Mouse (Mus musculus) forebrain, embryonic 14.5 days (tissue): ENCODE measurements around the gene Mgat3. TPM values are rescaled to one million over a fixed set of nuclear protein-coding genes. Genes with fewer than 3 reads are reported as not detected.

Experiments used
- ATAC-seq: fragments of 200-750 bp; cut with Nextera tagmentation; 2 replicates; pipeline ENCODE4 v1.8.0; 2017; ENCODE audit warnings: mild to moderate bottlenecking, moderate library complexity
- DNase-seq: peaks from one replicate; pipeline ENCODE4 v3.0.0-alpha.2; 2015; ENCODE audit warnings: low spot score
- H3K27ac ChIP-seq: fragments of 300-500 bp; sonication (generic); 2 replicates; pipeline ENCODE4 v1.5.1; 2014; ENCODE audit warnings: low read depth, mild to moderate bottlenecking, control low read depth, low read length, moderate library complexity
- H3K27me3 ChIP-seq: fragments of 300-500 bp; sonication (generic); replicated peaks from 2 replicates; pipeline ENCODE4 v1.6.1; 2014; ENCODE audit warnings: low read length, control low read depth, mixed read lengths; ENCODE audit not compliant: control insufficient read depth, insufficient read depth
- H3K36me3 ChIP-seq: fragments of 300-500 bp; sonication (generic); 2 replicates; pipeline ENCODE4 v1.6.1; 2014; ENCODE audit warnings: low read length, control low read depth; ENCODE audit not compliant: control insufficient read depth, insufficient read depth
- H3K4me1 ChIP-seq: fragments of 300-500 bp; sonication (generic); 2 replicates; pipeline ENCODE4 v1.6.1; 2014; ENCODE audit warnings: antibody characterized with exemption, low read length, control low read depth; ENCODE audit not compliant: control insufficient read depth, insufficient read depth
- H3K4me2 ChIP-seq: fragments of 300-500 bp; sonication (generic); 2 replicates; pipeline ENCODE4 v1.6.1; 2014; ENCODE audit warnings: mild to moderate bottlenecking, control low read depth, low read length
- H3K4me3 ChIP-seq: fragments of 300-500 bp; sonication (generic); 2 replicates; pipeline ENCODE4 v1.5.1; 2014; ENCODE audit warnings: low read depth, low read length, control low read depth
- H3K9ac ChIP-seq: fragments of 300-500 bp; sonication (generic); 2 replicates; pipeline ENCODE4 v1.6.1; 2014; ENCODE audit warnings: mild to moderate bottlenecking, low read length, control low read depth, moderate library complexity
- H3K9me3 ChIP-seq: fragments of 300-500 bp; sonication (generic); replicated peaks from 2 replicates; pipeline ENCODE4 v1.6.1; 2016; ENCODE audit warnings: low read length, control low read depth, mixed read lengths; ENCODE audit not compliant: control insufficient read depth
- WGBS: fragments of 180-500 bp; shearing (Covaris S2); extraction: QIAGEN DNeasy Blood & Tissue Kit; methylation state at CpG from one replicate; pipeline ENCODE4 v1.1.7; 2014; 5-methylcytosine and 5-hydroxymethylcytosine counted together
- polyA plus RNA-seq: library from polyadenylated mRNA; unstranded; fragments of >200 nt; fragmentation: Nextera tagmentation; extraction: Ambion mirVana; gene quantifications from 2 replicates; pipeline ENCODE4 v1.2.1, GENCODE M21; 2014

Gene Mgat3
- polyA plus RNA-seq, 1 experiment from 2014 or later, result 11.7 TPM

GRCm38 (mm10) chr15:80155707-80156106, 17.8 kb upstream of the Mgat3 start:
- Histone ChIP-seq H3K9ac (no peak overlapping the region), H3K36me3 (peaks cover 96% of the 10 kb centered on the region), H3K27ac (no peak overlapping the region), H3K9me3 (no peaks in the 10 kb centered on the region), H3K4me1 (no peaks in the 10 kb centered on the region), H3K27me3 (no peaks in the 10 kb centered on the region), H3K4me2 (no peak overlapping the region), H3K4me3 (no peak overlapping the region)
- DNase-seq, result no peak
- no peak for ATAC-seq
- 94% methylated on average over 8 of the region's 8 CpGs for WGBS

GRCm38 (mm10) chr15:80157197-80157943, 16.2 kb upstream of the Mgat3 start:
- H3K4me2 ChIP-seq, result no peak overlapping the region
- peaks cover 98% of the 10 kb centered on the region for H3K36me3 ChIP-seq
- H3K9ac ChIP-seq, result no peak overlapping the region
- ATAC-seq (no peak), DNase-seq (no peak)
- no peak overlapping the region for H3K27ac ChIP-seq
- 92% methylated on average over 22 of the region's 22 CpGs for WGBS
- H3K27me3 ChIP-seq, result no peaks in the 10 kb centered on the region
- H3K4me3 ChIP-seq, result no peak overlapping the region
- H3K9me3 ChIP-seq, result no peaks in the 10 kb centered on the region
- no peaks in the 10 kb centered on the region for H3K4me1 ChIP-seq

- H3K36me3 ChIP-seq, result peaks cover 93% of the 10 kb centered on the region
- H3K9ac ChIP-seq, result no peak overlapping the region
Measured at GRCm38 (mm10) chr15:80158001-80158706, 15.4 kb upstream of the Mgat3 start.

GRCm38 (mm10) chr15:80158707-80159090, 14.8 kb upstream of the Mgat3 start:
- 74% methylated on average over 4 of the region's 4 CpGs for WGBS

More at GRCm38 (mm10) chr15:80158001-80158706, 15.4 kb upstream of the Mgat3 start:
- Histone ChIP-seq H3K9me3 (no peaks in the 10 kb centered on the region), H3K27ac (no peak overlapping the region), H3K4me2 (no peak overlapping the region), H3K4me3 (no peak overlapping the region), H3K27me3 (no peaks in the 10 kb centered on the region), H3K4me1 (no peaks in the 10 kb centered on the region)
- ATAC-seq (no peak), DNase-seq (no peak)
- 80% methylated on average over 5 of the region's 5 CpGs for WGBS

GRCm38 (mm10) chr15:80159286-80159901, 14.1 kb upstream of the Mgat3 start:
- Histone ChIP-seq H3K4me2 (no peak overlapping the region), H3K4me1 (no peaks in the 10 kb centered on the region), H3K9ac (no peak overlapping the region), H3K4me3 (no peak overlapping the region), H3K36me3 (peaks cover 81% of the 10 kb centered on the region), H3K27me3 (no peaks in the 10 kb centered on the region), H3K9me3 (no peaks in the 10 kb centered on the region), H3K27ac (no peak overlapping the region; the same call in 1 of the 2 replicates)
- WGBS, result 57% methylated on average over 8 of the region's 8 CpGs
- no peak for ATAC-seq
- DNase-seq, result no peak

More at GRCm38 (mm10) chr15:80158707-80159090, 14.8 kb upstream of the Mgat3 start:
- Histone ChIP-seq H3K4me1 (no peaks in the 10 kb centered on the region), H3K9me3 (no peaks in the 10 kb centered on the region), H3K4me2 (no peak overlapping the region), H3K9ac (no peak overlapping the region), H3K27ac (no peak overlapping the region), H3K36me3 (peaks cover 88% of the 10 kb centered on the region), H3K4me3 (no peak overlapping the region), H3K27me3 (no peaks in the 10 kb centered on the region)
- no peak for ATAC-seq
- no peak for DNase-seq

DNA sequence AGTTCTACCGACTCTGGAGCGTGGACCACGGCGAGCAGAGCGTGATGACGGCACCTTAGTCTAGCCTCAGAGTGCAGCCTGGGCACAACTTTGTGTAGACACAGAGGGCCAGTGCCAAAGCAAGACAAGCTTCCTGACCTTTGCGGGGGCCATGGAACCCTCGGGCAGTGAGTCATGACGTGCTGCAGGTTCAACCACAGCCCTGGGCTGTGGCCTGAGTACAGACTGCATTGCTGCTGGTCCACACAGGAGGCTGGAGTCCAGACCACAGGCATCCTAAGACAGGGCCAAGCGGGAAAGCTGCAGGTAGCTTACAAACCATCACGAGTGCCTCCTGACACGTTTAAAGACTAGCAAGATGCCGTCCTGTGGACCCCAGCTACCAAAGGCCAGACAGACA, 13.3 kb upstream of the Mgat3 start:
- Histone ChIP-seq H3K4me2 (no peak overlapping the region), H3K9ac (no peak overlapping the region), H3K27me3 (no peaks in the 10 kb centered on the region), H3K36me3 (peaks cover 73% of the 10 kb centered on the region), H3K9me3 (no peaks in the 10 kb centered on the region), H3K4me1 (no peaks in the 10 kb centered on the region), H3K4me3 (no peak overlapping the region), H3K27ac (no peak overlapping the region)
- DNase-seq (no peak), ATAC-seq (no peak)
- WGBS, result 93% methylated on average over 13 of the region's 13 CpGs

GRCm38 (mm10) chr15:80160726-80161125, 12.8 kb upstream of the Mgat3 start:
- Histone ChIP-seq H3K4me1 (no peaks in the 10 kb centered on the region), H3K4me3 (no peak overlapping the region), H3K4me2 (no peak overlapping the region), H3K27me3 (no peaks in the 10 kb centered on the region), H3K9ac (no peak overlapping the region), H3K36me3 (peaks cover 68% of the 10 kb centered on the region), H3K9me3 (no peaks in the 10 kb centered on the region), H3K27ac (no peak overlapping the region)
- ATAC-seq, result no peak
- DNase-seq, result no peak
- 88% methylated on average over 4 of the region's 4 CpGs for WGBS

GRCm38 (mm10) chr15:80161199-80161598, 12.3 kb upstream of the Mgat3 start:
- Histone ChIP-seq H3K4me3 (no peak overlapping the region), H3K9ac (no peak overlapping the region), H3K4me1 (no peaks in the 10 kb centered on the region), H3K9me3 (no peaks in the 10 kb centered on the region), H3K4me2 (no peak overlapping the region), H3K36me3 (peaks cover 63% of the 10 kb centered on the region), H3K27me3 (no peaks in the 10 kb centered on the region), H3K27ac (no peak overlapping the region)
- ATAC-seq (no peak), DNase-seq (no peak)
- WGBS, result 89% methylated on average over 3 of the region's 3 CpGs
